Mouse (Mus musculus) liver, embryonic 13.5 days (tissue): ENCODE results near the gene Tmcc2. TPM values are rescaled to one million over a fixed set of nuclear protein-coding genes. Genes with fewer than 3 reads are reported as not detected.

Experiments
- ATAC-seq: fragments of 200-750 bp; cut with Nextera tagmentation; 2 replicates; pipeline ENCODE4 v1.8.0; 2017; ENCODE audit warnings: low read depth, mild to moderate bottlenecking, moderate number of reproducible peaks, moderate library complexity
- DNase-seq: peaks from one replicate; pipeline ENCODE4 v3.0.0; 2022
- H3K27ac ChIP-seq: fragments of 300-500 bp; sonication (generic); 2 replicates; pipeline ENCODE4 v1.5.1; 2015; ENCODE audit warnings: moderate library complexity, mild to moderate bottlenecking, inconsistent platforms
- H3K27me3 ChIP-seq: fragments of 300-500 bp; sonication (generic); 2 replicates; pipeline ENCODE4 v1.6.1; 2015; ENCODE audit warnings: mild to moderate bottlenecking, inconsistent platforms
- H3K36me3 ChIP-seq: fragments of 300-500 bp; sonication (generic); 2 replicates; pipeline ENCODE4 v1.6.1; 2015; ENCODE audit warnings: mild to moderate bottlenecking, inconsistent platforms
- H3K4me1 ChIP-seq: fragments of 300-500 bp; sonication (generic); replicated peaks from 2 replicates; pipeline ENCODE4 v1.6.1; 2015; ENCODE audit warnings: inconsistent platforms
- H3K4me2 ChIP-seq: fragments of 300-500 bp; sonication (generic); 2 replicates; pipeline ENCODE4 v1.6.1; 2015; ENCODE audit warnings: inconsistent platforms, mild to moderate bottlenecking, moderate library complexity
- H3K4me3 ChIP-seq: fragments of 300-500 bp; sonication (generic); replicated peaks from 2 replicates; pipeline ENCODE4 v1.5.1; 2015; ENCODE audit warnings: mild to moderate bottlenecking, inconsistent platforms
- H3K9ac ChIP-seq: fragments of 300-500 bp; sonication (generic); 2 replicates; pipeline ENCODE4 v1.6.1; 2015; ENCODE audit warnings: mild to moderate bottlenecking, inconsistent platforms
- H3K9me3 ChIP-seq: fragments of 300-500 bp; sonication (generic); replicated peaks from 2 replicates; pipeline ENCODE4 v1.6.1; 2016; ENCODE audit warnings: inconsistent platforms
- WGBS: fragments of 180-500 bp; shearing (Covaris S2); methylation state at CpG from one replicate; pipeline ENCODE4 v1.1.7; 2015; ENCODE audit not compliant: insufficient replicate concordance; 5-methylcytosine and 5-hydroxymethylcytosine counted together
- polyA plus RNA-seq: library from polyadenylated mRNA; unstranded; fragments of >200 nt; fragmentation: Nextera tagmentation; extraction: Ambion mirVana; gene quantifications from 2 replicates; pipeline ENCODE4 v1.2.1, GENCODE M21; 2015

Tmcc2 gene
- polyA plus RNA-seq, 1 experiment from 2014 or later, result 456 TPM

- no peak for ATAC-seq
- Histone ChIP-seq H3K4me3 (peak overlapping the region; percentile 47), H3K9ac (peak overlapping the region; percentile 49), H3K9me3 (no peaks in the 10 kb centered on the region), H3K27ac (peak overlapping the region; percentile 98), H3K4me2 (peak overlapping the region; percentile 72), H3K4me1 (peaks cover 100% of the 10 kb centered on the region), H3K36me3 (peaks cover 86% of the 10 kb centered on the region), H3K27me3 (no peaks in the 10 kb centered on the region)
- 83% methylated on average over 8 of the region's 8 CpGs for WGBS
- DNase-seq, result no peak
These were observed 14.6 kb downstream of the Tmcc2 start for GRCm38 (mm10) chr1:132376211-132377054.

GRCm38 (mm10) chr1:132375256-132375655 lies 15.8 kb downstream of the Tmcc2 start:
- peak; percentile 25 for ATAC-seq
- Histone ChIP-seq H3K4me2 (peak overlapping the region; percentile 72), H3K36me3 (peaks cover 86% of the 10 kb centered on the region)

DNA sequence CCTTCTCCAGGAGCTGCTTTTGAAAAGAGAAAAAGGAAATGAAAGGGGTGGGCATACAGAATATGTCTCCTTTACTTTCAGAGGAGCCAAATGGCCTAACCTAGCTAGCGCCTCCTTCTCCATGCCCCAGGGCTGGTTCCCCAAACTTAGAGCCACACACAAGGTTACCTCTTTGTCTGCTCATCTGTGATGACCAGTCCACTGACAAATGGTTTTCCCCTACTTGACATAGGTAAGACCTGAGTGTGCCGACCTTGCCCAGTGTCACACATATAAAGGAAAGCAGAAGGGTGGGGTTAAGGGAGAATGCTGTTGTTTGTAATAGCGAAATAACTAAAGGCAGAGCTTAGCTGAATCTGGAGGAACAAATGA lies 16.2 kb downstream of the Tmcc2 start:
- peak overlapping the region; percentile 73 for H3K9ac ChIP-seq
- peaks cover 100% of the 10 kb centered on the region for H3K4me1 ChIP-seq
- H3K27me3 ChIP-seq, result no peaks in the 10 kb centered on the region
- no peak for ATAC-seq
- peak overlapping the region; percentile 47 for H3K4me3 ChIP-seq
- H3K9me3 ChIP-seq, result no peaks in the 10 kb centered on the region
- peaks cover 86% of the 10 kb centered on the region for H3K36me3 ChIP-seq
- DNase-seq, result no peak
- WGBS, result 51% methylated on average over 3 of the region's 3 CpGs
- H3K27ac ChIP-seq, result peak overlapping the region; percentile 98
- peak overlapping the region; percentile 72 for H3K4me2 ChIP-seq

More at GRCm38 (mm10) chr1:132375256-132375655, 15.8 kb downstream of the Tmcc2 start:
- Histone ChIP-seq H3K27ac (peak overlapping the region; percentile 98), H3K9me3 (no peaks in the 10 kb centered on the region), H3K4me3 (peak overlapping the region; percentile 47), H3K4me1 (peaks cover 100% of the 10 kb centered on the region), H3K9ac (peak overlapping the region; percentile 73), H3K27me3 (no peaks in the 10 kb centered on the region)
- DNase-seq, result no peak
- 17% methylated on average over 4 of the region's 4 CpGs for WGBS

GRCm38 (mm10) chr1:132374140-132374872 lies 16.8 kb downstream of the Tmcc2 start:
- DNase-seq (peak; percentile 77), ATAC-seq (peak; percentile 90)
- peak overlapping the region; percentile 47 for H3K4me3 ChIP-seq
- no peaks in the 10 kb centered on the region for H3K9me3 ChIP-seq
- H3K4me1 ChIP-seq, result peaks cover 100% of the 10 kb centered on the region
- peak overlapping the region; percentile 98 for H3K27ac ChIP-seq
- H3K4me2 ChIP-seq, result peak overlapping the region; percentile 72
- H3K36me3 ChIP-seq, result peaks cover 86% of the 10 kb centered on the region
- no peaks in the 10 kb centered on the region for H3K27me3 ChIP-seq
- WGBS, result 12% methylated on average over 5 of the region's 5 CpGs
- peak overlapping the region; percentile 73 for H3K9ac ChIP-seq

GRCm38 (mm10) chr1:132372896-132373534 lies 18.1 kb downstream of the Tmcc2 start:
- Histone ChIP-seq H3K4me1 (peaks cover 99% of the 10 kb centered on the region), H3K36me3 (peaks cover 77% of the 10 kb centered on the region), H3K4me3 (peak overlapping the region; percentile 5; the same call in 1 of the 2 replicates), H3K9me3 (no peaks in the 10 kb centered on the region), H3K27ac (peak overlapping the region; percentile 98), H3K9ac (peak overlapping the region; percentile 73), H3K4me2 (peak overlapping the region; percentile 72), H3K27me3 (no peaks in the 10 kb centered on the region)
- WGBS, result 78% methylated on average over 6 of the region's 6 CpGs
- ATAC-seq (no peak), DNase-seq (no peak)

DNA sequence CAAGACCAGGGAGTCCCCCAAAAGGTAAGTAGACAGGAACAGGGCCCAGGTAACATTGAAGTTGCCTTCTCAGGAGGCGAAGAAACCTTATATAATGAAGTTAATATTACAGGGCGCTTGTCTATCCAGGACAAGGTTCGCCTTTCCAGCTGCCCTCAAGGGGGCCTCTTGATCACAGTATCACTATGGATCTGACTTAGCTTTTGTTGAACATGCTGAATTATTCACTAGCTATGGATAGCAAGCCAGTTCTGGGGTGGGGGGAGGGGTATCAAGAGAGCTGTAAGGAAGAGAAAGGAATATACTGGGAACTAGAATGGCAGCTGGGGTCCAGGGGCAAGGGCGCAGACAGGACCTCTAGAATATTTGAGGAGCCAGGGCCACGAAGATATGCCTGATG lies 18.7 kb downstream of the Tmcc2 start:
- Histone ChIP-seq H3K4me1 (peaks cover 93% of the 10 kb centered on the region), H3K4me3 (no peak overlapping the region), H3K9me3 (no peaks in the 10 kb centered on the region), H3K27ac (peak overlapping the region; percentile 98), H3K9ac (peak overlapping the region; percentile 73), H3K4me2 (peak overlapping the region; percentile 72), H3K36me3 (peaks cover 71% of the 10 kb centered on the region), H3K27me3 (no peaks in the 10 kb centered on the region)
- WGBS, result 80% methylated on average over 5 of the region's 5 CpGs
- ATAC-seq (no peak), DNase-seq (no peak)

DNA sequence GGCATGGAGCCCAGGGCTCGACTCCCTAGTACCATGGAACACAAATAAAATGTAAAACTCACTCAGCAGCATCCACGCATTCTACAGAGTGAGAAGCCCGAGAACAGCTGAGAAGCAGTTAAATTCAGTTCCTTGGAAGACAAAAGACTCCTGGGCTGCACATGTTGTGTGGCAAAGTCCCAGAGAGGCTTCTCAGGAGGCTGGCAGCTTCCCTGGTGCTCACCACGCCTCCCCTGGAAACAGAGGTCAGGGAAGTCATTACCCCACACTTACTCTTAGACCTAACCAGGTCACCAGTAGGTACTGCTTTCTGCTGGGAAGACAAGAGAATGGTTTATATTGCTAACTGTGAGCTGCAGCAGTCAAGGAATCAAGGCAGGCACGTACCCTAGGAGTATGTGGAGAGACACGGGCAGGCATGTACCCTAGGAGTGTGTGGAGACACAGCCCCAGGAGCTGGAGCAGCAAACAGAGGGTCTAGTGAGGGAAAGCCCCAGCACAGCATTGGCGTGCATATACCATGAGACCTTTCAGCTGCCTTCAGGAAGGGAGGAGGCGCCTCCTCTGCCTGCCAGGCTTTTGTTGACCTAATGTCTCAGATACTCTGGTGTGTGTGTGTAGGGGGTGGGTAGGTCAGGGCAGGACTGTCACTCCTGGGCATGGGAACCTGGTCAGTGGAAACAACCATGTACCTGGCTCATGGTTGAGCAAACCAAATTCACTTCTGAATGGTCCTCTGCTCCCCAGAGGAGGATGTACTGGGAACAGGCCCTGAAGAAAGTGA lies 19.6 kb downstream of the Tmcc2 start:
- no peak for ATAC-seq
- peak overlapping the region; percentile 98 for H3K27ac ChIP-seq

DNA sequence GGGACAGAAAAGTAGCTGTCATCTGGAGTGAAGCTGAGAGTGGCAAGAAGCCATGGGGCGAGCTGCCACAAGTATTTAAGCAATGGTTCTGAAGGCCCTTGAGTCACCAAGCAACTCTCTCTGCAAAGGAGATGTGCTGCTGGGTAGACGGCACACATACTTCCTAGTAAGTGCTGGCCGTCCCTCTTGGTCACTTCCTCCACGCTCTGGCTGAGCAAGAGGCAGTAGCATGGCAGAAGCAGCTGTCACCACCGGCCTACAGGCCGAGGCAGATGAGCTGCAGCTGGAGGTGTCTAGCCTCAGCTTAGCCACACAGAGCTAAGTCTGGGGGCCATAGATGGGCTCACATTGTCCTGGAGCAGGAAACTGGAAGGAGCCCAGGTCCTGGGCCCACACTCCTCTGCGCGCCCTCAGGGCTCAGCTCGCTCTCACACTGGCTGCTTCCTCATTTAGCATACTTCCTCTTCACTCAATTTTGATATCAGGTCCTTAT lies 20.4 kb downstream of the Tmcc2 start:
- 75% methylated on average over 9 of the region's 9 CpGs for WGBS
- ATAC-seq (no peak), DNase-seq (no peak)
- H3K27ac ChIP-seq, result peak overlapping the region; percentile 98
- H3K36me3 ChIP-seq, result peaks cover 74% of the 10 kb centered on the region
- H3K4me1 ChIP-seq, result peaks cover 90% of the 10 kb centered on the region
- no peaks in the 10 kb centered on the region for H3K9me3 ChIP-seq
- H3K9ac ChIP-seq, result peak overlapping the region; percentile 49
- no peak overlapping the region for H3K4me3 ChIP-seq
- peak overlapping the region; percentile 25 for H3K4me2 ChIP-seq
- no peaks in the 10 kb centered on the region for H3K27me3 ChIP-seq

More for the DNA sequence above, 19.6 kb downstream of the Tmcc2 start:
- H3K27me3 ChIP-seq, result no peaks in the 10 kb centered on the region
- DNase-seq, result no peak
- peak overlapping the region; percentile 72; the same call in 1 of the 2 replicates for H3K4me2 ChIP-seq
- H3K4me3 ChIP-seq, result no peak overlapping the region
- peak overlapping the region; percentile 73 for H3K9ac ChIP-seq
- H3K36me3 ChIP-seq, result peaks cover 71% of the 10 kb centered on the region
- WGBS, result 72% methylated on average over 8 of the region's 8 CpGs
- H3K9me3 ChIP-seq, result no peaks in the 10 kb centered on the region
- H3K4me1 ChIP-seq, result peaks cover 90% of the 10 kb centered on the region

DNA sequence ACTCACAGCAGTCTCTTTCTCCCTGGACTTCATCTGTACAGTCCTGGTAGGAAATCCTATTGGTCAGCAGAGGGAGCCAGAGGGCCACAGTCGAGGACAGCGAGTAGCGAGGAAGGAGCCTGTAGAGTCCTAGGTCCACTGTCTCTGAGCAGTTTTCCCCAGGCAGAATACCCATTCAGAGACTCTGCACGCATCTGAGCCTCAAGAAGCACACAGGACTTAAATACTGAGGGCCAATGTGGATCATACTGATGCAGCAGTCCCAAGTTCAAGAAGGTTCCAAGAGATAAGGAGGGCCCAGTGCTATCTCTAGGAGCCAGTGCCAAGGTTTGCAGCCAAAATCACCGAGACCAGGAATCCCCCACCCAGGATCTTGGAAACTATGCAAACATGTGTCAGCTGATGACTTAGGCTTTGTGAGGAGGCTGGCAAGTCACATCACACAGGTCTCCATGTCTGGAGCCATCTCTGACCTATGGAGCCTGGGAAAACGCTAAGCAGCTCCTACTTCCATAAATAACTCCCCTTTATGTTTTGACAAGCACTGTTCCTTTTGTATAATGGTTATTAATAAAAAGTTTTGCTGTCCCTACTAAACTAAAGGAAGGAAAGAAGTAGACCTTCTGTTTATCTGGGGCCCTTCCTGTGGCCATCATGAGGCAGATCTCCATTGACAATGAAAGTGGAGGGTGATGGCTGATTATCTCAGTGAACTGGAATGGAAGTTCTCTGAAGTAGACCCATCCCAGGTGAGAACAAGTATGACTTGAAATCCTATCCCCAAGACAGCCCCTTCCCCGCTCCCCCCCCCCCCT lies 23.2 kb downstream of the Tmcc2 start:
- DNase-seq, result peak; percentile 92
- H3K27me3 ChIP-seq, result no peaks in the 10 kb centered on the region
- peak overlapping the region; percentile 99 for H3K27ac ChIP-seq
- H3K4me2 ChIP-seq, result peak overlapping the region; percentile 85
- H3K9me3 ChIP-seq, result no peaks in the 10 kb centered on the region
- peak overlapping the region; percentile 89 for H3K4me3 ChIP-seq
- peaks cover 85% of the 10 kb centered on the region for H3K36me3 ChIP-seq
- WGBS, result 11% methylated on average over 7 of the region's 7 CpGs
- peaks cover 90% of the 10 kb centered on the region for H3K4me1 ChIP-seq
- ATAC-seq, result peak; percentile 91
- H3K9ac ChIP-seq, result peak overlapping the region; percentile 94

DNA sequence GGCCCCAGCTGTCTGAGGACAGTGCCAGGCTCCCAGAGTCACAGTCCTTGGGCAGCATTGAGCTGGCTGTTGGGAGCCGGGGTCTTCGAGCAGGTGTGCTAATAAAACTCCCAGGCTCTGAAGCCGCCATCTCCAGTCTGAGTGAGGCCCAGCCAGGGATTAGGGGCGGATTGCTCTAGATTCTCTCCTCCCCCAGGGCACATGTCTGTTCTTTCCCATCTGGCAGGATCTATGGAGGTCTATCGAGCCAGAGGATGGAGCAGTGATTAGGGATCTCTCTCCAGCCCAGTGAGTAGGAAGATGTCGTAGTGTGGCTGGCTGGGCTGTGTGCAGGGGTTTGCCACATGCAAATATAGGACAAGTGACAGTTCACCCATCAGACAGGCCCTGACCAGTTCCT lies 24.1 kb downstream of the Tmcc2 start:
- peak overlapping the region; percentile 94 for H3K9ac ChIP-seq
- WGBS, result 67% methylated on average over 6 of the region's 6 CpGs
- H3K4me2 ChIP-seq, result peak overlapping the region; percentile 85
- no peak for DNase-seq
- no peaks in the 10 kb centered on the region for H3K9me3 ChIP-seq
- ATAC-seq, result no peak
- no peaks in the 10 kb centered on the region for H3K27me3 ChIP-seq
- H3K4me1 ChIP-seq, result peaks cover 90% of the 10 kb centered on the region
- H3K27ac ChIP-seq, result peak overlapping the region; percentile 99
- peak overlapping the region; percentile 89 for H3K4me3 ChIP-seq
- H3K36me3 ChIP-seq, result peaks cover 85% of the 10 kb centered on the region
